In genomic region chr16:78391354-78391753, GRCm38 (mm10) we compare ENCODE assay signal across 13 mouse cellular contexts.
"Had no signal": no experiment of that assay in that cellular context is flagged by ENCODE, and none has a peak within 500 bp of the region (broad histone marks: within the 10 kb centered on the region; RNA-seq: fewer than 3 reads in every experiment).

No protein-coding gene starts in this region.

- H3K9me3 ChIP-seq: limb, embryonic 13.5 days; midbrain, embryonic 10.5 days; neural tube, embryonic 15.5 days had no signal

- H3K4me1 ChIP-seq: limb, embryonic 13.5 days; midbrain, embryonic 10.5 days; neural tube, embryonic 15.5 days had no signal

- H3K27me3 ChIP-seq: limb, embryonic 13.5 days; neural tube, embryonic 15.5 days had no signal

- H3K27ac ChIP-seq: limb, embryonic 13.5 days; liver, embryonic 14.5 days; midbrain, embryonic 10.5 days; neural tube, embryonic 15.5 days had no signal

- H3K4me3 ChIP-seq: limb, embryonic 13.5 days; midbrain, embryonic 10.5 days; myocyte; neural tube, embryonic 15.5 days had no signal

- DNase-seq: kidney, adult 18-20 months; kidney, postnatal 14 days; left cerebral cortex, postnatal 4 days; lung, postnatal 14 days; midbrain, embryonic 14.5 days; right cerebral cortex, adult 18-20 months; right cerebral cortex, postnatal 25 days; thymus, postnatal 4 days had no signal

- H3K9ac ChIP-seq: limb, embryonic 13.5 days; liver, embryonic 14.5 days; neural tube, embryonic 15.5 days had no signal

- H3K36me3 ChIP-seq: limb, embryonic 13.5 days; midbrain, embryonic 10.5 days; neural tube, embryonic 15.5 days had no signal

- H3K4me2 ChIP-seq: limb, embryonic 13.5 days; neural tube, embryonic 15.5 days had no signal
